Mouse (Mus musculus): ENCODE results near the gene Agr2. TPM values are rescaled to one million over a fixed set of nuclear protein-coding genes. Genes with fewer than 3 reads are reported as not detected.

Gene Agr2
- polyA plus RNA-seq, 1 experiment from 2014 or later = not detected

DNA sequence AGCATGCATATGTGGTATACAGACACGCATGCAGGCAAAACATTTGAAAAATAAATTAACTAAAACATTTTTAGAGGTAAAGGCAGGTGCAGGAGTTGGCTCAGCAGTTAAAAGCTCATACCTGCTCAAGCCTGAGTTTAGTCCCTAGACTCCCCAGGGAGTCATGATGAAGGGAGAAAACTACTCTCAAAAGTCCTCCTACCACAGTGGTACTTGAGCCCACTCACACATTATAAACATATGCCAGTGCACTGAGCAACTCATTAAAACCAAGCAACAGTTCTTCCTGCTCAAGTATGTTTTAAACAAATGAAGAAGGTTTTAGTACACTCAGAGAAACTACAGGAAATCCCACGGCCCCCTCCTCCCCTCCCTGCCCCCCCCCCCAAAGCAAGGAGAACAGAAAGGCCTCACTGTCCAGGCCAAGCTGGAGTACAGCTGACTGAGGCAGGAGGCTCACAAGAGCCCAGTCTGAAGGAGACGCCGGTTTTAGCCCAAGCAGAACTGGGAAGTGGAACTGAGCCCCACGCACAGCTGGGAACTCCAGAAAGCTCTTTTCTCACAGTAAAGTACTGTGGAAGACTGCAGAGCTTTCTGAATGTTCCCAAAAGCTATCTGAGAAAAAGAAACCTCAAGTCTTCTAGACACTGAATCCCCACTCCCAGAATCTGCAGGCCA lies 36.4 kb downstream of the Agr2 start:
- Histone ChIP-seq H3K27me3 (no peaks in the 10 kb centered on the region), H3K9me3 (no peaks in the 10 kb centered on the region), H3K4me3 (no peak overlapping the region), H3K27ac (replicated peaks) (no peak overlapping the region), H3K4me2 (no peak overlapping the region), H3K4me1 (replicated peaks) (peaks cover 28% of the 10 kb centered on the region), H3K9ac (no peak overlapping the region), H3K36me3 (no peaks in the 10 kb centered on the region)
- no peak for ATAC-seq (ENCODE audit: low read depth)
- 79% methylated on average over 5 of the region's 5 CpGs for WGBS

DNA sequence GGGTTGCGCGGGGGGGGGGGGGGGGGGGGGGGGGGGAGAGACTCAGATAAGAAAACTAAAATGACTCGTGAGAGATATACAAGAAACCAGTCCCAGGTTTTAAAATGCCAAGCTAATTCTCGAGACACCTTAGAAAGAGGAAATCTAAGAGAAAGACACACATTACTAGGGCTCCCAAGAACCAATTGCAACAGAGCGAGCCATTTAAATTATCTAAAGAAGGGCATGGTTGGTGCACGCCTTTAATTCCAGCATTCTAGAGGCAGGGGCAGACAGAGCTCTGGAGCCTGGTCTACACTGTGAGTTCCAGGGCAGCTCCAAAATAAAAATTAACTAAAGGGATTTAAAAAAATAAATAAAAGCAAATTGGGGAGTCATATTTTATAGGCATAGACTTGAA lies 37.0 kb downstream of the Agr2 start:
- no peak for ATAC-seq (ENCODE audit: low read depth)
- no peaks in the 10 kb centered on the region for H3K9me3 ChIP-seq
- no peak overlapping the region for H3K4me2 ChIP-seq
- no peak overlapping the region for H3K4me3 ChIP-seq
- H3K9ac ChIP-seq = no peak overlapping the region
- H3K4me1 ChIP-seq (replicated peaks) = peaks cover 23% of the 10 kb centered on the region
- 85% methylated on average over 4 of the region's 6 CpGs for WGBS
- no peaks in the 10 kb centered on the region for H3K36me3 ChIP-seq
- H3K27me3 ChIP-seq = no peaks in the 10 kb centered on the region
- no peak overlapping the region for H3K27ac ChIP-seq (replicated peaks)

DNA sequence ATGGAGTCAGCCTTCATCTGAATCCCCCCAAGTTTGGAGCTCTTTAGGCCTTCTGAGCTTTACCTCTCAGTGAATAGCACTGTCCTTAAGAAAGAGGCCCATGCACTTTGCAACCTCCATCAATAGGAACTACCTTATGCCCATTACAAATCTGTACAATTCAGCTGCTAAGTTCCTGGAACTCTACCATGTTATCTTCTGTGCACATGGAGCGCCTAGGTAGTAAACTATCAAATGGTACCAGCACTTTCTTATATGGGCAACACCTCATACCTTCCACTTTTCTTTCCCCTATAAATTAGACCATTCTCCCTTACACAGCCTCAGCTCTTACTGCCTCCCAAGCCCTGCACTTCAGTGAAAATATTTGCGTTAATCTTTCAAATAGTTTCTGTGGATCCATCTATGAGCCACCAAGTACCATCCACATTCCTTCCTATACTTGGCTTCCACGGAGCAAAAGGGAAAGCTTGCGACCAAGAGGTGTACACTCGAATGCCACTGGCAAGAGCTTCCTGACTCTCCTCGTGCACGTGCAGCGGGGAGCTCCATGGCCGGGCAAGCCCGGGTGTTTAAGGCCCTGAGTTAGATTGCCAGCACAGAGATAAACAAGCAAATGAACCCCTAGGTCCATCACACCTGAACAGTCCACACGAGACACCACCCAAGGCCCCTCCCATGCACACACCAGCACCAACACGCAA lies 38.1 kb downstream of the Agr2 start:
- no peak for ATAC-seq (ENCODE audit: low read depth)
- Histone ChIP-seq H3K36me3 (no peaks in the 10 kb centered on the region), H3K4me1 (replicated peaks) (peaks cover 23% of the 10 kb centered on the region), H3K9ac (no peak overlapping the region), H3K27me3 (no peaks in the 10 kb centered on the region), H3K9me3 (no peaks in the 10 kb centered on the region), H3K4me2 (no peak overlapping the region), H3K4me3 (no peak overlapping the region), H3K27ac (replicated peaks) (no peak overlapping the region)
- WGBS = 87% methylated on average over 12 of the region's 12 CpGs

DNA sequence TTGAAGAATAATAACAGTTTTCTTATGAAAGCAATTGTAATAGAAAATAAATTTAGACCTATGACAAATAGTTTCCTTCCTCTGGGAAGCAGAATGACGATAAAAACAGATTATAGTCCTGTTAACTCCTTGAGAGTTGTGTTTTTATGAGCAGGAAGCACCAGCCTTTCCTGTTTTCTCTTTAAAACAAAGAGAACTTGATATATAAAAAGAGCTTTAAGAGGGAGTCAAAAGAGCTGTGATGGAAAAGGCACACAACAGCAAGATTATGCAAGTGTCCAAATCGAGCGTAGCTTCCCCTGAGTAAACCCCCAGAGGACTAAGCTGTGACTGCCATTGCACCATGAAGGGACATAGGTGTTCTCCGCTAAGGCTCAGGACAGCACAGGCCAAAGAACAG lies 39.7 kb downstream of the Agr2 start:
- Histone ChIP-seq H3K27me3 (no peaks in the 10 kb centered on the region), H3K9me3 (no peaks in the 10 kb centered on the region), H3K36me3 (no peaks in the 10 kb centered on the region), H3K4me2 (no peak overlapping the region), H3K9ac (no peak overlapping the region), H3K4me1 (replicated peaks) (peaks cover 19% of the 10 kb centered on the region), H3K4me3 (no peak overlapping the region), H3K27ac (replicated peaks) (0 out of 2 replicates have a peak overlapping the region, but pooled peaks have one; percentile 7)
- ATAC-seq (ENCODE audit: low read depth) = no peak
- WGBS = 75% methylated on average over 4 of the region's 4 CpGs

DNA sequence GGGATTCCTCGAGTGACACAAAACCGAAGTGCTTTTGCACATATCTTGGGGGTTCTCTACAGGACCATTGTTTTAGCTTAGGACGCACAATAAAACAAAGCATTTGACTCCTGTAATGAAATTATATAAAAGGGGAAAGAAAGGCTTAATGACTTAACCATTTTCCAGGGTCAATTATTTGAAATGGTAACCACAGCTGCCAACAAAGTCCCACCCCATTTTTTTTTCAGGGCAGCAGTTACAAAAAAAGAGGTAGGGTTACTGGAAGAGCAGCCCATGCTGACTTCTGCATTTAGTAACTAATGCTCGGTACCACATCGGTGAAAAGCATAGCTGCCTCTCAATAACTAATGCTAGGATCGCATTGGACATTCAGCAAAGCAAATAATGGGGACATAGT lies 42.8 kb downstream of the Agr2 start:
- 93% methylated on average over 6 of the region's 6 CpGs for WGBS
- peaks cover 17% of the 10 kb centered on the region for H3K4me1 ChIP-seq (replicated peaks)
- H3K27ac ChIP-seq (replicated peaks) = no peak overlapping the region
- no peaks in the 10 kb centered on the region for H3K9me3 ChIP-seq
- no peaks in the 10 kb centered on the region for H3K36me3 ChIP-seq
- ATAC-seq (ENCODE audit: low read depth) = no peak
- H3K9ac ChIP-seq = no peak overlapping the region
- H3K4me2 ChIP-seq = no peak overlapping the region
- no peak overlapping the region for H3K4me3 ChIP-seq
- no peaks in the 10 kb centered on the region for H3K27me3 ChIP-seq

DNA sequence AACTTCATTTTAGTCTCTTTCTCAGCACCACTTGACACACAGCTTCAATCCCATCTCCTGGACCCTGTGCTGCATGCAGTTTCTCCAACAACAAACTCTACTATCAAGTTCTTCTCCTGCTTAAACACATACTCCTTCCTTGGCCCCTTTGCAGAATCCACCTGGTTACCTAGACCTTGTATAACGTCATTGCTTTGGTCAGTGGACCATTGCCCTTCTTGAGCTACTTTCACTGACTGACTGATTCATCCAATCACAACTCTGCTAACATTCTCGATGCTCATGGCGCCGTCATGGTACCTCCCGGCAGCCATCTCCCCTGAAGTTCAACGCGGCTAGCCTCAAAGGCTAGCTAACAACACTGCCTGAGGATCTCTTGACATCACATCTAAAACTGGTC lies 43.4 kb downstream of the Agr2 start:
- ATAC-seq (ENCODE audit: low read depth) = no peak
- no peak overlapping the region for H3K9ac ChIP-seq
- 97% methylated on average over 7 of the region's 7 CpGs for WGBS

DNA sequence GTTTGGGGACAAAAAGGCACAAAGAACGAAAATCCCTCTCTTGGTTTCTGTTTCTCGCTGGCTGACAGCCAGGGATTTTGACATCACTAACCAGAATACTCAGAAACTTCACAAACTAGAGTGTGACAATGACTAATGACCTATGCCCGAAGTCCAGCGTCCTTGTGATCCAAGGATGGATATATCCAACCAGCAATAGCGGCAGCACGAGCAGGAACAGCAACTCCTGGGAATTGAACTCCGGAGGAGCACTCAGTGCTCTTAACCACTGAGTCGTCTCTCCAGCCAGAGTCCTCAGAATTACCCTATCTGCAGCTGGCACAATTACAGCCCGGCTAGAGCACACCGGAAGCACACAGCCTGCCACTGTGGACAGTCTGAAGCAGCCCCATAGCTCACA lies 44.1 kb downstream of the Agr2 start:
- peaks cover 27% of the 10 kb centered on the region for H3K4me1 ChIP-seq (replicated peaks)
- no peaks in the 10 kb centered on the region for H3K36me3 ChIP-seq
- ATAC-seq (ENCODE audit: low read depth) = no peak
- H3K27ac ChIP-seq (replicated peaks) = no peak overlapping the region
- H3K9ac ChIP-seq = no peak overlapping the region
- no peaks in the 10 kb centered on the region for H3K9me3 ChIP-seq
- no peak overlapping the region for H3K4me2 ChIP-seq
- 88% methylated on average over 10 of the region's 10 CpGs for WGBS
- H3K27me3 ChIP-seq = no peaks in the 10 kb centered on the region
- no peak overlapping the region for H3K4me3 ChIP-seq

More for the DNA sequence above, 43.4 kb downstream of the Agr2 start:
- Histone ChIP-seq H3K4me1 (replicated peaks) (peaks cover 24% of the 10 kb centered on the region), H3K4me3 (no peak overlapping the region), H3K27me3 (no peaks in the 10 kb centered on the region), H3K9me3 (no peaks in the 10 kb centered on the region), H3K36me3 (no peaks in the 10 kb centered on the region), H3K27ac (replicated peaks) (no peak overlapping the region), H3K4me2 (no peak overlapping the region)

DNA sequence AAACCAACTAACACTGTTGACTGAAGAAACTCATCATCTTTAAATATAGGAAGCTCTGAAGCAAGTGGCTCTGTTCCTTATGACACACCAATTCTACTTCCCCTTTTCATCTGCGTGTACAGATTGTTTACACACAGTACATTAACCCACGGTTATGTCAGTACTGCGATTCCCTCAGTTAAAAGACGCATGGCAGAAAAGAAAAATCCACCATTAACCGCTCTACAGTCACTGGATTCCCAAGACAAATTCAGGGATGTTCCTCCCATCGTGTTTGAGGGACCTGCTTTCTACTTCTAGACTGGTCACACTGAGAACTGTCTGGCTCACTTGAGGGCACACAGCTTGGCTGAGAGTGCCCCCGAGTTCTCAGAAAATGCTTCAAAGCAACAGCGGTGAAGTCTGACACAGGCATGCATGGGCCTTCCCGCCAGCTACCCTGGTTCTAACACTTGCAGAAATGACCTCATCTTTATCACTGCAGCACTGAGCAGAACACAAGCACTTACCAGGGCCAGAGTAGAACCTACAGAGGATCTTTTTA lies 46.9 kb downstream of the Agr2 start:
- 76% methylated on average over 9 of the region's 9 CpGs for WGBS
- Histone ChIP-seq H3K4me3 (peak overlapping the region; percentile 93), H3K27me3 (no peaks in the 10 kb centered on the region), H3K9me3 (no peaks in the 10 kb centered on the region), H3K9ac (peak overlapping the region; percentile 41), H3K4me1 (replicated peaks) (peaks cover 26% of the 10 kb centered on the region), H3K4me2 (peak overlapping the region; percentile 73), H3K27ac (replicated peaks) (no peak overlapping the region), H3K36me3 (no peaks in the 10 kb centered on the region)
- ATAC-seq (ENCODE audit: low read depth) = no peak

DNA sequence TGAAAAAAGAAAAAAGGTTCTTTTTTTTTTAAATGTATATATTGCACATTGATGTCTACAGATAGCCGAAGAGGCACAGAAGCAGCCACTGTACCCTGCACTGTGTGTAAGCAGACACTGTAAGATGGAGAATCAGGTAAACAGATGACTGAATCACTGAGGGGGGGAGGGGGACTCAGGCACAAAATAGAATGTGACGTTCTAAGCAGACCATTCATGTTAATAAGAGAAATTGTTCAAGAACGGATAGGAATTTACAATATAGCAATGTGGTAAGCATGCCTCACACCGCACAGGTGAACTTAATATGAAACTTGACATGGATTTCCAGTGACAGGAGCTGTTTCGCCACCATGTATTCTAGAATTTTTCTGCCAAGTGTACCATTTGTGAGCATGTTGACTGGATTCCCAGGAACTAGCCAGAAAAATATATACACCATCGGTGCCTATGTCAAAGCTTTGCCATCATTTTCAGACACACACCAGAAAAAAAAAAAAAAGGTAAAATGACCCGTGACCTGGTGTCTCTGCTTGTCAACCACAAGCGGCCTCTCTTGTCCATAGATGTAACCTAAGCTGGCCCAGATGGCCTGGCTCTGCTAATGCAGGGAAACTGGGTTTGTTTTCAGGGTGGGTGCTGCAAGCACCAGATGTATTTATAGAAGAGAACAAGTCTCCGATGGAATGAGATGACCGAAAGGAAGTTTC lies 48.0 kb downstream of the Agr2 start:
- 52% methylated on average over 10 of the region's 10 CpGs for WGBS
- H3K4me2 ChIP-seq = peak overlapping the region; percentile 73
- H3K9ac ChIP-seq = peak overlapping the region; percentile 99
- H3K9me3 ChIP-seq = no peaks in the 10 kb centered on the region
- no peaks in the 10 kb centered on the region for H3K27me3 ChIP-seq
- H3K4me1 ChIP-seq (replicated peaks) = peaks cover 26% of the 10 kb centered on the region
- peak overlapping the region; percentile 93 for H3K4me3 ChIP-seq
- H3K27ac ChIP-seq (replicated peaks) = 0 out of 2 replicates have a peak overlapping the region, but pooled peaks have one; percentile 38
- no peak for ATAC-seq (ENCODE audit: low read depth)
- H3K36me3 ChIP-seq = no peaks in the 10 kb centered on the region

DNA sequence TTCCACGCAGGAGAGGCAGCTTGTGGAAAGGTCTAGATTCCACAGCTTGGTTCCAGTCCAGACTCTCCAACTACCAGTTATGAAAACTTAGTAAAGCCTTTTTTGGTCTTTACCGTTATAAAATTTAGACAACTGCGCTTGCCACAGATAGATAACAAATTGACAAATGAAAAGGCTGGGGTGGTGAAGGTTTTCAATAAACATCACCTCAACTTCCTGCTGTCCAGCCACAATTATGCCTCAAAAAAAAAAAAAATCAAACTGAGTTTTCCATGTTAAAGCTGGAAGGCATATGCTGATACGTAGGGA lies 48.5 kb downstream of the Agr2 start:
- WGBS = 38% methylated on average over 4 of the region's 4 CpGs
- Histone ChIP-seq H3K27me3 (no peaks in the 10 kb centered on the region), H3K9me3 (no peaks in the 10 kb centered on the region), H3K27ac (replicated peaks) (0 out of 2 replicates have a peak overlapping the region, but pooled peaks have one; percentile 95), H3K36me3 (no peaks in the 10 kb centered on the region), H3K4me2 (peak overlapping the region; percentile 73), H3K4me1 (replicated peaks) (peaks cover 26% of the 10 kb centered on the region), H3K9ac (peak overlapping the region; percentile 99), H3K4me3 (peak overlapping the region; percentile 93)
- ATAC-seq (ENCODE audit: low read depth) = no peak

DNA sequence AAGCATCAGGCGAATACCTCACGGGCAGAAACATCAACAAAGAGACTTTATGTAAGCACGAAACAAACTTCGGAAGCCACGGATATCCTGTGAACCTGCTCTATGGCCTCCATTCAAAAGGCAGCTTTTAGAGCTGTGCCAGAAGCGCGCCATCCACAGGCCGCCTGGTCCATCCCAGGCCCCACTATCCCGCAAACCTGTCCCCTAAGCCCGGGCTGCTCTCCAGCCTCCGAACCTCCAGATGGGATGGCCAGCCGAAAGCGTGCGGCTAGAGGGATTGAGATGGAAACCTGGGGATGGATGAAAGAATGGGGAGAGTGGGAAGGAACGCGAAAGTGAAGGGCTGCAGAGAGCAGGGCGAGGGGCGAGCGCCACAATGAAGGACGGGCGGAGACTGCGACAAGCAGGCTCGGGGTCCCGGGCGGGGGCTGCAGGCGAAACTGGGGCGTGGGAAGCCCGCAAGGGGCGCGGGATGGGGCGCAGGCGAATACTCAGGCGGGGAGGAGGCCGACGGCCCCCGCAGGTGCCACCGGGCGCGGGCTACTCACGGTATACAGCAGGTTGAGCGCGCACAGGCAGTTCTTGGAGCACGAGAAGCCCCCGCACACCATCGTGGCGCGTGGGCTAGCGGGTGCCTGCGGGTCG lies 49.1 kb downstream of the Agr2 start:
- Histone ChIP-seq H3K4me2 (peak overlapping the region; percentile 73), H3K9me3 (no peaks in the 10 kb centered on the region), H3K27ac (replicated peaks) (peak overlapping the region; percentile 95), H3K4me3 (peak overlapping the region; percentile 93), H3K27me3 (no peaks in the 10 kb centered on the region), H3K36me3 (no peaks in the 10 kb centered on the region), H3K4me1 (replicated peaks) (peaks cover 26% of the 10 kb centered on the region), H3K9ac (peak overlapping the region; percentile 99)
- peak; percentile 88 for ATAC-seq (ENCODE audit: low read depth)
- WGBS = under 1% methylated on average over 43 of the region's 50 CpGs

DNA sequence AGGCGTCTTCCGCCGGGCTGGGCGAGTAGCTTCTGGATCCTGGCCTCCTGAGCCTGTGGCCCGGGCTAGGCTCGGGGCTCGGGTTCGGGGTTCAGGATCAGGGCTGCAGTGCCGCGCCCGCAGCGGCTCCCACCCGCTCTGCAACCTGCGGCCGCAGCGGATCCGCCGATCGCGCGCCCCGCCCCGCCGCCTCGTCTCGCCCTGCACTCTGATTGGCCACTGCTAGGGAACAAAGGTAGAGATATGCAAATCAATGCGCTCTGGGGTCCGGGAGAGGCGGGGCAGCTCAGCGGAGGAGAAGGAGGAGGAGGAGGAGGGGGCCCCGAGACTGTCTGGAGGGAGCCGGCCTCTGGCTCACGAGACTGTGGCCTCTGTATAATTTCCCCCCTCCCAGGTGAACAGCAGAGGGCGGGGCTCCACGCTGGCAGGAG lies 49.7 kb downstream of the Agr2 start, which contains the start of gene Tspan13:
Tspan13 (minus strand) TSS at position 153 of the 431 bp plus-strand sequence.
- Histone ChIP-seq H3K9ac (peak within 1 kb of the TSS; percentile 99), H3K4me1 (replicated peaks) (peaks cover 26% of the 10 kb centered on the region), H3K4me2 (peak within 1 kb of the TSS; percentile 73), H3K9me3 (no peaks in the 10 kb centered on the region), H3K4me3 (peak within 1 kb of the TSS; percentile 93), H3K27ac (replicated peaks) (peak within 1 kb of the TSS; percentile 95), H3K36me3 (no peaks in the 10 kb centered on the region), H3K27me3 (no peaks in the 10 kb centered on the region)
- under 1% methylated on average over 35 of the region's 35 CpGs for WGBS
- peak; percentile 98 for ATAC-seq (ENCODE audit: low read depth)
